Mouse (Mus musculus): ENCODE measurements around the gene Car6. TPM values are rescaled to one million over a fixed set of nuclear protein-coding genes. Genes with fewer than 3 reads are reported as not detected.

The Car6 gene
- total RNA-seq, 1 experiment = 0.18 TPM

DNA sequence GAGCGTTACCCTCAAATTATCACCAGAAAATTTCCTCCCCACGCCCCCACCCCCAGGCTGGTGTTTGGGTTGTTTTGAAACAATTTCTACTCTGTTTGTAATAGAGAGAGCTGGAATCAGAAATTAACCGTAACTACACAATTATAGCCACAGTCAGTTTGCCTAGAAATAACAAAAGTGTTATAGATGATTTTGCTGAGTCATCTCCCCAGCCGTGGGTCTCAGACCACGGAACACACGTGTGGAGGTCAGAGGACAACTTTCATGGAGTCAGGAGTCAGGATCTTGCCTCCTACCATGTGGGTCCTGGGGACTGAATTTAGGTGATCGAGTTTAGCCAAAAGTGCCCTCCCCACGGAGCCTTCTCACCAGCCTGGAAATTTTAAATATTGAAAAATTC, 24.0 kb downstream of the Car6 start:
- TF ChIP-seq CHD2 (IDR thresholded peaks at IDR 0.05; ENCODE audit: low read depth, low read length) (no peak), HCFC1 (IDR thresholded peaks at IDR 0.05; ENCODE audit: borderline replicate concordance, insufficient read depth, low read length) (no peak), MAFK (IDR thresholded peaks at IDR 0.05; ENCODE audit: insufficient read depth, low read depth, low read length) (peak; percentile 81), ZC3H11A (IDR thresholded peaks at IDR 0.05; ENCODE audit: borderline replicate concordance, low read depth, low read length) (no peak)
- in situ Hi-C loops (cut with MboI; ENCODE audit: low sequenced_read_pairs in 2 of 2, unreplicated experiment in 2 of 2) = no loop called here
- no peaks in the 10 kb centered on the region; a peak in 1 of 4 replicates for H3K4me1 ChIP-seq (ENCODE audit: control insufficient read depth in 2 of 2, insufficient read depth in 2 of 2, low read length in 2 of 2, poor library complexity in 1 of 2)

DNA sequence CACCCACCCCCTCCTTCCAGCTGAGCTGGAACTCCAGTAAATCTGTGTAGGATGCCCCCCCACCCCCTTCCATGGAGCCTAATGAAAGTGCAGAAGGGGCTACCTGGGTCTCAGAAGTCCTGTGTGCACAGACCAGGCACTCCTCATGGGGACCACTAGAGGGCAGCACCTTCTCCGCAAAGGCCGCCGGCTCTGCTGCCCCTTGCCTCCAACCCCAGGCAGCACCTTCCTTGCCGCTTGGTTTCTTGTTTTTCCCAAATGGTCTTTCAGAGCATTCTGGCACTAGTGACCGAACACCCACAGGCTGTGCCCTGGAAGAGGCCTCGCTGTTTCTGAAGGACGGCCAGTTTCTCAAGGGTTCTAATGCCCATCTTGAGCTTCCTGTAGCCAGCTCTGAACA, 24.6 kb downstream of the Car6 start:
- no peak overlapping the region for H3K9ac ChIP-seq (ENCODE audit: insufficient read depth, low read depth, low read length, poor library complexity, severe bottlenecking)
- in situ Hi-C loops (cut with MboI; ENCODE audit: low sequenced_read_pairs in 2 of 2, unreplicated experiment in 2 of 2) = no loop called here
- H3K9me3 ChIP-seq (ENCODE audit: control insufficient read depth, insufficient read depth, low read depth, low read length) = peaks cover 9% of the 10 kb centered on the region; the same call in 1 of the 2 replicates
- peaks cover 0 to 2% of the 10 kb centered on the region in 2 experiments; a peak in 2 of 4 replicates for H3K4me1 ChIP-seq (ENCODE audit: control insufficient read depth in 2 of 2, insufficient read depth in 2 of 2, low read length in 2 of 2, poor library complexity in 1 of 2)
- TF ChIP-seq MAFK (IDR thresholded peaks at IDR 0.05; ENCODE audit: insufficient read depth, low read depth, low read length) (no peak), ZNF384 (IDR thresholded peaks at IDR 0.05; ENCODE audit: low read depth, low read length) (no peak), HCFC1 (IDR thresholded peaks at IDR 0.05; ENCODE audit: borderline replicate concordance, insufficient read depth, low read length) (no peak), ZC3H11A (IDR thresholded peaks at IDR 0.05; ENCODE audit: borderline replicate concordance, low read depth, low read length) (no peak)
- H3K27ac ChIP-seq (ENCODE audit: insufficient read depth, low read depth, low read length, poor library complexity, severe bottlenecking) = no peak overlapping the region
- H3K36me3 ChIP-seq (ENCODE audit: control insufficient read depth, insufficient read depth, low read length, poor library complexity, severe bottlenecking) = no peaks in the 10 kb centered on the region
- peak; percentile 59 for DNase-seq (ENCODE audit: low read depth, low spot score)
- no peak overlapping the region for H3K4me3 ChIP-seq (ENCODE audit: insufficient read depth in 1 of 2, low read depth in 1 of 2, low read length in 2 of 2, poor library complexity in 1 of 2, severe bottlenecking in 1 of 2)

More for the DNA sequence above, 24.0 kb downstream of the Car6 start:
- no peak overlapping the region for H3K27ac ChIP-seq (ENCODE audit: insufficient read depth, low read depth, low read length, poor library complexity, severe bottlenecking)
- no peak overlapping the region for H3K9ac ChIP-seq (ENCODE audit: insufficient read depth, low read depth, low read length, poor library complexity, severe bottlenecking)
- peaks cover 11% of the 10 kb centered on the region; the same call in 1 of the 2 replicates for H3K9me3 ChIP-seq (ENCODE audit: control insufficient read depth, insufficient read depth, low read depth, low read length)
- no peak for DNase-seq (ENCODE audit: low read depth, low spot score)
- no peak overlapping the region for H3K4me3 ChIP-seq (ENCODE audit: insufficient read depth in 1 of 2, low read depth in 1 of 2, low read length in 2 of 2, poor library complexity in 1 of 2, severe bottlenecking in 1 of 2)
- H3K36me3 ChIP-seq (ENCODE audit: control insufficient read depth, insufficient read depth, low read length, poor library complexity, severe bottlenecking) = no peaks in the 10 kb centered on the region

DNA sequence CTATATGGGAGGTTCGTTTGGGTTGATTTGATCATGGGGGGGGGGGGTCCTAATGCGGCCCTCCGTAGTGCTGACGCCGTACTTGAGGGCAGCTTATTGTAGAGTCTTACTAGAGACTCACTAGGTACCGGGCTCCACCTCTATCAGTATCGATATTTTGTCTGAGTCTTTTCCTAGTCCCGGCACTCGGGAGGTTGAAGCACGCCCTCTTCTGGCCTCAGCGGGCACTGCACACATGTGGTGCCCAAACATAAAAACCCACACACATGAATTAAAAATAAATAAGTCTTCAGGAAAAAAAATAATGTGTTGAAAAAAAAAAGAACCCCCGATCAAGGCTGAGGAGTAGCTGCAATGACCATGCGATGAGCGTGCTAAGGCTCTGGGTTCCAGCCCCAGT, 27.1 kb downstream of the Car6 start:
- in situ Hi-C loops (cut with MboI; ENCODE audit: low sequenced_read_pairs in 2 of 2, unreplicated experiment in 2 of 2) = no loop called here
- Histone ChIP-seq H3K4me3 (ENCODE audit: insufficient read depth in 1 of 2, low read depth in 1 of 2, low read length in 2 of 2, poor library complexity in 1 of 2, severe bottlenecking in 1 of 2) (peak overlapping the region in 1 of 2 experiments; percentile 36; a peak in 2 of 4 replicates), H3K9me3 (ENCODE audit: control insufficient read depth, insufficient read depth, low read depth, low read length) (no peaks in the 10 kb centered on the region), H3K4me1 (ENCODE audit: control insufficient read depth in 2 of 2, insufficient read depth in 2 of 2, low read length in 2 of 2, poor library complexity in 1 of 2) (peaks cover 0 to 7% of the 10 kb centered on the region in 2 experiments; a peak in 2 of 4 replicates), H3K27ac (ENCODE audit: insufficient read depth, low read depth, low read length, poor library complexity, severe bottlenecking) (no peak overlapping the region), H3K9ac (ENCODE audit: insufficient read depth, low read depth, low read length, poor library complexity, severe bottlenecking) (peak overlapping the region; percentile 62; the same call in 1 of the 2 replicates), H3K36me3 (ENCODE audit: control insufficient read depth, insufficient read depth, low read length, poor library complexity, severe bottlenecking) (no peaks in the 10 kb centered on the region)
- no peak for DNase-seq (ENCODE audit: low read depth, low spot score)
- TF ChIP-seq CHD2 (IDR thresholded peaks at IDR 0.05; ENCODE audit: low read depth, low read length) = no peak
- TF ChIP-seq HCFC1 (IDR thresholded peaks at IDR 0.05; ENCODE audit: borderline replicate concordance, insufficient read depth, low read length) = no peak
- no peak for TF ChIP-seq ZNF384 (IDR thresholded peaks at IDR 0.05; ENCODE audit: low read depth, low read length)
- TF ChIP-seq ZC3H11A (IDR thresholded peaks at IDR 0.05; ENCODE audit: borderline replicate concordance, low read depth, low read length) = no peak
- TF ChIP-seq MAFK (IDR thresholded peaks at IDR 0.05; ENCODE audit: insufficient read depth, low read depth, low read length) = no peak

DNA sequence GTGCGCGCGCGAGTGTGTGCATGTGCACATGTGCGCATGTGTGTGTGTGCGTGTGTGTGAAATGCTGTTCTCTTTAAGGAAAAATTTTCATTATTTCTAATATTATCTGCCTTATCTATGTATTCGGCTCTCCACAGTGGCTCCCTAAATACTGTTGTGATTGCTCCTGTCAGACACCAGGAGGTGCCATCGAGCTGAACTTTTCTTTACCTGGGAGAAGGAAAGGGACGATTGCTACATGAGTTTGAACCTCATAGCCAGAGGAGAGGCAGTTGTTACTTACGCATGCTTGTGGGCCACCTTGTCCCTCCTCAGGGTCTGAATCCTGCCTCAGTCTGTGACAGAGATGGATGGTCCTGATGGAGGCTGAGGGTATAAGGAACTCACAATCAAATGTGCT, 27.9 kb downstream of the Car6 start:
- no peaks in the 10 kb centered on the region for H3K36me3 ChIP-seq (ENCODE audit: control insufficient read depth, insufficient read depth, low read length, poor library complexity, severe bottlenecking)
- peaks cover 0 to 7% of the 10 kb centered on the region in 2 experiments; a peak in 3 of 4 replicates for H3K4me1 ChIP-seq (ENCODE audit: control insufficient read depth in 2 of 2, insufficient read depth in 2 of 2, low read length in 2 of 2, poor library complexity in 1 of 2)
- in situ Hi-C loops (cut with MboI; ENCODE audit: low sequenced_read_pairs in 2 of 2, unreplicated experiment in 2 of 2) = no loop called here
- no peak for TF ChIP-seq HCFC1 (IDR thresholded peaks at IDR 0.05; ENCODE audit: borderline replicate concordance, insufficient read depth, low read length)
- no peak for TF ChIP-seq ZC3H11A (IDR thresholded peaks at IDR 0.05; ENCODE audit: borderline replicate concordance, low read depth, low read length)
- no peak for TF ChIP-seq ZNF384 (IDR thresholded peaks at IDR 0.05; ENCODE audit: low read depth, low read length)
- TF ChIP-seq MAFK (IDR thresholded peaks at IDR 0.05; ENCODE audit: insufficient read depth, low read depth, low read length) = no peak
- no peak for TF ChIP-seq CHD2 (IDR thresholded peaks at IDR 0.05; ENCODE audit: low read depth, low read length)
- H3K27ac ChIP-seq (ENCODE audit: insufficient read depth, low read depth, low read length, poor library complexity, severe bottlenecking) = no peak overlapping the region
- DNase-seq (ENCODE audit: low read depth, low spot score) = peak; percentile 70
- H3K9me3 ChIP-seq (ENCODE audit: control insufficient read depth, insufficient read depth, low read depth, low read length) = no peaks in the 10 kb centered on the region
- H3K4me3 ChIP-seq (ENCODE audit: insufficient read depth in 1 of 2, low read depth in 1 of 2, low read length in 2 of 2, poor library complexity in 1 of 2, severe bottlenecking in 1 of 2) = peak overlapping the region in 1 of 2 experiments; percentile 19; a peak in 1 of 4 replicates
- peak overlapping the region; percentile 62; the same call in 1 of the 2 replicates for H3K9ac ChIP-seq (ENCODE audit: insufficient read depth, low read depth, low read length, poor library complexity, severe bottlenecking)
